Mouse (Mus musculus) bone marrow, adult 2 months (tissue): ENCODE data around the gene Snap91. TPM values are rescaled to one million over a fixed set of nuclear protein-coding genes. Genes with fewer than 3 reads are reported as not detected.

Experiments
- H3K27ac ChIP-seq: fragments of 200-500 bp; 2 replicates; pipeline ENCODE4 v1.5.1; 2012; ENCODE audit warnings: low read depth, mild to moderate bottlenecking, control low read depth, inconsistent platforms, low read length; ENCODE audit not compliant: control insufficient read depth, poor library complexity, insufficient read depth
- H3K4me1 ChIP-seq: fragments of 200-500 bp; 2 replicates; pipeline ENCODE4 v1.6.1; 2011; ENCODE audit warnings: low read length; ENCODE audit not compliant: control insufficient read depth, insufficient read depth
- H3K4me3 ChIP-seq: fragments of 200-500 bp; replicated peaks from 2 replicates; pipeline ENCODE3; 2011; ENCODE audit warnings: mild to moderate bottlenecking, low read depth, low read length, control low read depth; ENCODE audit not compliant: control insufficient read depth
- CTCF ChIP-seq: fragments of 200-500 bp; IDR thresholded peaks from 2 replicates; pipeline ENCODE4 v1.5.1; 2011; ENCODE audit warnings: low read length, control low read depth; ENCODE audit not compliant: control insufficient read depth, insufficient read depth
- POLR2A ChIP-seq: fragments of 200-500 bp; IDR thresholded peaks from 2 replicates; pipeline ENCODE4 v1.6.1; 2011; ENCODE audit warnings: low read depth, mild to moderate bottlenecking, control low read depth, low read length, borderline replicate concordance; ENCODE audit not compliant: control insufficient read depth
- WGBS: fragments of 180-500 bp; shearing (Covaris S2); methylation state at CpG from one replicate; pipeline ENCODE4 v1.1.7; 2018; 5-methylcytosine and 5-hydroxymethylcytosine counted together
- polyA plus RNA-seq: library from polyadenylated mRNA; stranded (reverse); fragments of >200 nt; gene quantifications from 2 replicates; pipeline ENCODE4 v1.2.4, GENCODE M21; 2011; ENCODE audit warnings: low replicate concordance; ENCODE audit not compliant: missing spikeins, insufficient read depth, insufficient read length

The Snap91 gene
- polyA plus RNA-seq, 1 experiment: 0.85 TPM

DNA sequence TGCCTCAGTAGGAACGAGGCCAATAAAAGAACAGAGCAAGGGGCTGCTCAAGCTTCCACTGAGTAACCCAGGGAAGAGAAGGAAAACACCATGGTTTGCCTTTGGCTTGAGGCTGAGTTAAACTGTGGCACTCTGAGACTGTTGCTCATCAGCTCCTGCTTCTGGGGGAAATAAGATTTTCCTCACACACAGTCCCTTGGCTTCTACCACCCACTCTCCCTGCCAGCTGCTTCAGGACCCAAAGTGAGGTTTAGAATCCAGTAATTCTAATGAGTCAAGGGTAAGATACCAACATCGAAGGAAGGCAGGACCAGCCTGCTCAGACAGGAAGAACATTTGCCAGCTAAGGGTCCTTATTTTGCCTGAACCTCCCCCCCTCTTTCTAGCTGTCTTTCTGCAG is 50.7 kb downstream of the Snap91 start:
- H3K4me3 ChIP-seq: no peak overlapping the region
- H3K4me1 ChIP-seq: no peaks in the 10 kb centered on the region
- WGBS: 64% methylated on average over 2 of the region's 2 CpGs
- TF ChIP-seq POLR2A (no peak), CTCF (no peak)
- H3K27ac ChIP-seq: no peak overlapping the region

DNA sequence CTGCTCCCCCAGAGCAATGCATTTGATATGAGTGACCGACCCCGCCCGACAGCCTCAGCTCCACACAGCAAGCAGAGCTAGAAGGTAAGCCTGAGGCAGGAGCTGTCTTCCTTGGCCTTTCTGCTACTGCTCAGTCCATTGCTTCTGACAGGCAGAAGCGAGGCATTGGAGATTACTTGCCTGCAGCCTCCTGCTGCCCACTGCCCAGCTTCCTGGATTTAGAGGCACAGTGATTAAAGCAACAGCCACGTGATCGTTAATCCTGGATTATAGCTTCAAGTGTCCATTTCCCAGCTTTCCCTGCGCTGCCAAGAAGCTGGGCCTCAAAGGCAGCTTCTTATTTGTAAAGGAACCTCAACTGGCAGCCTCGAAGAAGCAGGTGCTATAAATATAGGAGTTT is 51.4 kb downstream of the Snap91 start:
- H3K4me3 ChIP-seq: no peak overlapping the region
- WGBS: 67% methylated on average over 8 of the region's 8 CpGs
- TF ChIP-seq POLR2A (no peak), CTCF (no peak)
- H3K27ac ChIP-seq: no peak overlapping the region
- H3K4me1 ChIP-seq: no peaks in the 10 kb centered on the region

DNA sequence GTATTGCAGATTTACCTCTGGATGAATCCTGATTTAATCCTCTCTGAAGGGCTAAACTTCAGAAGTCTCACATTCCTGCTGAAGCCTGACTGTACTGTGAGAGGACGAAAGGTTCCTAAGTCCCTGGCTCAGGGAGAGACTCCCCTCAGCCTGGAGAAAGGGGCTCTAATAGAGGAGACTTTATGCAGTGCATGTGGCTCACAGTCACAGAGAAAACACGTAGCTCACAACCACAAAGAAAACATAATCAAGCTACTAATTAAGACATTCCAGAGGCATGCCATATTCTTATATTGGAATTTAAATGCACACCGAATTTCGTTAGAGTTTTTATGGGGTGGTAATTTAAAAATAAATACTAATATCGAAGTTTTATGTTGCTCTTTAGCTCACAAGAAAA is 61.1 kb downstream of the Snap91 start:
- no peak for TF ChIP-seq CTCF
- TF ChIP-seq POLR2A: no peak
- H3K4me1 ChIP-seq: no peaks in the 10 kb centered on the region
- H3K27ac ChIP-seq: no peak overlapping the region
- 80% methylated on average over 5 of the region's 5 CpGs for WGBS
- no peak overlapping the region for H3K4me3 ChIP-seq

DNA sequence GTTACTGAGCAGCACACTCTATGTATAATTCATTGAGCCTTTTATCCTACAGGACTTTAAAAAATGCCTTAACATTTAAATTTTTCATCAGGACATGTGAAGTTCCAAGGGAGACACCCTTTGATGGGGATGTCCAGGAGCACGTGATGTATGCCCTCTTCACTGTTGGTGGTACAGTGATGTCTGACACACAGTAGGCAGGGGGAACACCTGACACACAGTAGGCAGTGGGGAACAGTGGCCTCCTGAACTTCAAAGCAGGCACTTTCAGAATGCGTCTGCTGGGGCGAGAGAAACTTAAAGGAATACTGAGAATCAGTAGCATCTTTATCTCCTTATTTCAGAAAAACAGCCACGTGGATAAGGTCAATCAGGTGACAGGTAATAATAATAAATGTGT is 62.8 kb downstream of the Snap91 start:
- Histone ChIP-seq H3K4me3 (no peak overlapping the region), H3K27ac (no peak overlapping the region), H3K4me1 (no peaks in the 10 kb centered on the region)
- TF ChIP-seq CTCF: no peak
- TF ChIP-seq POLR2A: no peak
- 71% methylated on average over 4 of the region's 4 CpGs for WGBS

DNA sequence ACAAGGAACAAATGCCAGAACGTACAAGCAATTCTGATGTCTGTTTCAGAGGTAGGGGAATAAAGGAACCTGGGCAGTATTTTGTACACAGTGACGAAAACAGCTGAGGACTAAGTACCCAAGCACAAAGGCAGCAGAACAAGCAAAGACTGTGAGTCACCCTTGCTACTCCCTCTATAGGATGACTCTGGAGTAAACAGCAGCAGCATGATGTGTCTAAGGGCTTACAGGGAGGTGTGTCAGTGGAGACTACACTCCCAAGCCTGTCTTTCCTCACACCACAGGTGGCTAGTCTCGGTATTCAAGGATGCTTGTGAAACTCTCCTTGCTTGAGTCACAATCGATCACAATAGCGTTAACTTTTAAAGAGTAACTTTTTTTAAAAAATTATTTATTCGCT is 66.1 kb downstream of the Snap91 start:
- no peak for TF ChIP-seq POLR2A
- TF ChIP-seq CTCF: no peak
- H3K27ac ChIP-seq: no peak overlapping the region
- 67% methylated on average over 6 of the region's 6 CpGs for WGBS
- no peak overlapping the region for H3K4me3 ChIP-seq
- no peaks in the 10 kb centered on the region for H3K4me1 ChIP-seq

DNA sequence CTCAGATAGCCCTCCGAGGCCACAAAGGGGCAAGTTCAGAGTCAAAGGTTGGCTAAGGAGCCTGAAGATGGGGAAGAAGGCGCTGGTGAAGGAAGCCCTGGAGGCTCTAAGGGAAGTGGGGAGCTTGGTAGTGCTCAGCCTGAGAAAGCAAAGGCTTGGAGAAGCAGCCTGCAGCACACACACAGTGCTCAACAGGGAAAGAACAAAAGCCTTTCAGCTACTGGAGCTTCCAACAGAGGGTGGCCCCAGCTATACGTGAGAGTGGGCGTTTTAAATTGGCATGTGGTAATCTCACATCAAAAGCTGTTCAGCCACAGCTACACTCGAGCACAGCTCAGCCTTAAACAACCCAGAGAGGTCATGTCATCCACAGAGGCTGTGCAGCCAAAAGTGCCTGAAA is 67.1 kb downstream of the Snap91 start:
- Histone ChIP-seq H3K4me1 (no peaks in the 10 kb centered on the region), H3K27ac (no peak overlapping the region), H3K4me3 (no peak overlapping the region)
- 53% methylated on average over 5 of the region's 5 CpGs for WGBS
- TF ChIP-seq POLR2A (no peak), CTCF (no peak)

DNA sequence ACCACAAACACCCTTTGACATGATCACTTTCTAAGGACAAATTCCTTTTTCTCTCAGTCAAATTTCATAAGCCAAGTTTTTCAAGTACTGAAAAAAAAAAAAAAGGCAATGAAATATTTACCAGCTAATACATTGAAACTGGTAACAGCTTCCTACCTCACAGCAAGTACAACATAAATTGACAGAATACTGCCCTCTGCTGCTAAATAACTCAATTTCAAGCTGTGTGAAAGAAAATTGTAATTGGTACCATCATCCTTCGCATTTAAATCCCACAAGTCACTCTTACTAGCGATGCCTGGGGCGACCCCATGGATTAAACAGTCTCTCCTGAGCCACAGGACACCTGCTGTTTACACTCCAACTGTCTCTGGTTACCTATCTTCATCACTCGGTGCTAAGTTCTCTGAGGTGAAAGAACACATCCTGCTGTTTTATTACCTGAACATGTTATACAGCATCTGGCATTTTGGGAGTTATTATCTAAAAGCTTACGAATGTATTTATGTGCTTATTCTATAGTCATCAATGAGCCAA is 69.7 kb downstream of the Snap91 start:
- Histone ChIP-seq H3K4me1 (no peaks in the 10 kb centered on the region), H3K4me3 (no peak overlapping the region), H3K27ac (no peak overlapping the region)
- WGBS: 51% methylated on average over 5 of the region's 5 CpGs
- TF ChIP-seq CTCF (no peak), POLR2A (no peak)

DNA sequence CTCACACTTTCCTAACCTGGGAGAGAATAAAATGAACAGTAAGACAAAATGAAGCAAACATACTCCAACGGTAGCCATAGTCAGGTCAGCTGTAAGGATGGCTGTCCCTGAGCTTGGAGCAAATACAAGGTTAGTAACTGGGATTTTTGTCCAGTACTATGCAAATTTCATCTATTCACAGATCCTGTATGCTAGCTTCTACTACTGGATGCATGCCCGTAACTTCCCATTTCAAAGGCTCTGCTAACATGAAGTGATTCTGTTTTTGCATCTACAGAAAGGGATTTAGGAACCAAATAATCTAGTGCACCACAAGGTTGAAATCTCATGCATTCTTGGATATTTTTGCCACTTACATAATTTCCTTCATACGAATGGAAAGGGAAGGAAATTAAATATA is 70.2 kb downstream of the Snap91 start:
- TF ChIP-seq CTCF: no peak
- no peak for TF ChIP-seq POLR2A
- Histone ChIP-seq H3K27ac (no peak overlapping the region), H3K4me3 (no peak overlapping the region), H3K4me1 (no peaks in the 10 kb centered on the region)
- WGBS: 65% methylated on average over 3 of the region's 3 CpGs

DNA sequence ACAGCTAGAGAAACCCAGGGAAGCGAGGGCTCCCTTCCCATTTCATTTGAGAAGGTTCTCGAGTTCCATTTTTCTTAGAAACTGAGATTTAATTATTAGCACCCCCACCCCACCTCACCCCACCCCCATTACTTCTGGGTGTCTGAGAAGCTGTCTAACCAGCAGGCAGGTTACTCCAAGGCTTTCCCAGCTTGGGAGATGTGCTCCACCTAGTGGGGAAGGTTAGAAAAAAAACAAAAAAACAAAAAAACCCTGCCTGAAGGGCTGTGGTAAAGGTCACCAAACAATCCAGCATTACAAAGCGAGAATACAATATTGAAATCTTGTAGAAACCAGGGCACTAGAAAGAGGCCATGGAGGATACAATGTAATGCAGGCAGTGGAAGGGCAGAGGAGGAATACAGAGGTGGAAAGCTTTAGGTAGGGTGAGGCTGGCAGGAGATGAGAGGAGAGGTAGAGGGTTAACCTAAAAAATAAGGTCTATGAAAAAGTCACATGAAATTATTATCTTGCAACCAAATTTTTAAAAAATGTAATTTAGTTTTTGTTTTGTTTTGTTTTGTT is 79.8 kb downstream of the Snap91 start:
- no peak for TF ChIP-seq CTCF
- no peak for TF ChIP-seq POLR2A
- 36% methylated on average over 3 of the region's 3 CpGs for WGBS
- H3K4me3 ChIP-seq: no peak overlapping the region
- no peak overlapping the region for H3K27ac ChIP-seq
- H3K4me1 ChIP-seq: no peaks in the 10 kb centered on the region
